Mouse (Mus musculus): Measurements from ENCODE around the gene Prkaca. TPM values are rescaled to one million over a fixed set of nuclear protein-coding genes. Genes with fewer than 3 reads are reported as not detected.
A peak's percentile ranks its signal among the peaks of the same experiment; 100 is the strongest.

Gene Prkaca
- polyA plus RNA-seq, 1 experiment from 2014 or later = 156 TPM

DNA sequence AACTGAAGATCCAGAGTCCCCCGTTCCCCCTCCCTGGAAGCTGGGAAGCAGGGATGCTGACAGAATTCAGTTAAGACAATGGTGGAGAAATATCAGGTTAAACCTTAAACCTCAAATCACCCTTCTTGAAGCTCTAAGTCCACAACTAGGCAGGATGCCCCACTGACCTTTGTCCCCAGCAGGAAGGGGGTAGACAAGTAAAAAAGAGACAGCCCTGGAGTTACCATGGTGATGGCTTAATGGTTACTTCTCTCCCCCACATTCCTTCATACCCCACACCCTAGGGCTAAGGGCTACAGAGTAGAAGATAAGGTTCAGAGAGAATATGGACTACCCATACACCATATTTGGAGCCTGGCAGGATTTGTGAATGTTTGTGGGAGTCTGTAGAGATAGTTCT, 50.8 kb downstream of the Prkaca start:
- Histone ChIP-seq H3K4me3 (no peak overlapping the region), H3K27ac (no peak overlapping the region), H3K9ac (no peak overlapping the region), H3K36me3 (no peaks in the 10 kb centered on the region), H3K27me3 (peaks cover 50% of the 10 kb centered on the region), H3K9me3 (no peaks in the 10 kb centered on the region), H3K4me1 (peaks cover 54% of the 10 kb centered on the region), H3K4me2 (peak overlapping the region; percentile 14)
- ATAC-seq (ENCODE audit: borderline replicate concordance, extremely low read depth, low FRiP score, low TSS enrichment) = no peak
- WGBS = 44% methylated on average over 1 of the region's 1 CpGs

DNA sequence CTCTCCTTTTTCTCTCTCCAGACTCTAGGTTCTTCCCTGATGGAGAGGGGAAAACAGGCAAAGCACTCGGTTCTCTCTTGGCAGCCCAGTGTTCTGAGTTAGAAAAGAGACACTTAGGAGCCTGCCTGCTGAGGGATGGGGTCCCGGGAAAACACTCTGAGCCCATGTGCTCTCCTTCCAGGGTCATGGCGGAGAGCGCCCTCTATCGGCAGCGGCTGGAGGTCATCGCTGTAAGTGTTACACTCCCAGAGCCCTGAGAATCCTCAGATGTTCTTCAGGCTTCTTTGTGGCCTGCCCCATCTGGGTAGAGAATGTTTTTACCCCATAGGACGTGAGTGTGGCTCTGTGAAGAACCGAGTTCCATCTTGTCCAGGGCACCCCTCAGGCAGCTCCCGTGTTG, 51.4 kb downstream of the Prkaca start:
- no peaks in the 10 kb centered on the region for H3K36me3 ChIP-seq
- H3K9me3 ChIP-seq = no peaks in the 10 kb centered on the region
- H3K27me3 ChIP-seq = peaks cover 50% of the 10 kb centered on the region
- H3K4me3 ChIP-seq = no peak overlapping the region
- H3K4me1 ChIP-seq = peaks cover 54% of the 10 kb centered on the region
- WGBS = 16% methylated on average over 10 of the region's 10 CpGs
- H3K9ac ChIP-seq = no peak overlapping the region
- H3K4me2 ChIP-seq = no peak overlapping the region
- H3K27ac ChIP-seq = no peak overlapping the region
- no peak for ATAC-seq (ENCODE audit: borderline replicate concordance, extremely low read depth, low FRiP score, low TSS enrichment)

DNA sequence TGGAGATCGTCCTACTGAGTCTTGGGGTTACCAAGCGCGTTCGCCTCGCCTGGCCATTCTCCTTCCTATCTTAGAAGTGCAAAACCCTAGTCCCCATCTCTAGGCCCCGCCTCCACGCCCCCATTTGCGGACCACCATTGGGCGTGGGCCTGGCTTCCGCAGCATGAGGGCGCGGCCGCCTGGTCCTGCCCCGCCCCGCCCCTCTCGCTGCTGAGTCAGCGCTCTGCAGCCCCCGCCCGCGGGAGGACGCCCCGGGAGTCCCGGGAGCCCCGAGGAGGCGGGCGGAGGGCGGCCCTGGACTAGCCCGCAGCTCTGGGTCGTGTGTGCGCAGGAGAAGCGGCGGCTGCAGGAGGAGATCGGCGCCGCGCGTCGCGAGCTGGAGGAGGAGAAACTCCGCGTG, 53.1 kb downstream of the Prkaca start:
- H3K4me3 ChIP-seq = peak overlapping the region; percentile 42
- H3K27ac ChIP-seq = no peak overlapping the region
- no peaks in the 10 kb centered on the region for H3K9me3 ChIP-seq
- peaks cover 45% of the 10 kb centered on the region for H3K4me1 ChIP-seq
- ATAC-seq (ENCODE audit: borderline replicate concordance, extremely low read depth, low FRiP score, low TSS enrichment) = peak; percentile 71; the same call in 1 of the 2 replicates
- H3K27me3 ChIP-seq = peaks cover 38% of the 10 kb centered on the region
- H3K4me2 ChIP-seq = peak overlapping the region; percentile 73
- H3K9ac ChIP-seq = peak overlapping the region; percentile 14
- WGBS = 2% methylated on average over 41 of the region's 41 CpGs
- H3K36me3 ChIP-seq = no peaks in the 10 kb centered on the region

DNA sequence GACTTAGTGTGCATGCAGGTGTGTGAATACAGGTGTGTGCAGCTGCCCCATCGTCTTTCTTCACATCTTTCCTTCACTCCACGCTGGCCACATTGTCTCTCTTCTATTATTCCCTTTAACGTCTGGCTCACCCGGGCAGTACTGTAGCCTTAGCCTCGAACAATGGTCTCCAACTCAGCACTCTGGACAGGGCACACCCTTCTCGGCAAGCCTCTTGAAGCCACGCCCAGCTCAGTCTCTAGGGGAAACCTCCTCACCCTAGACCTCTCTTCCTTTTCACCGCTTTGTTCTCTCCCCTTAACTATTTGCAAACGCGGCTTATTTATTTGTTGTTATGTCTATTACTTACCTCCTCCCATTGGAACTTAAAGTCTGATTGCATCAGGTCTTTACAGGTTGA, 54.7 kb downstream of the Prkaca start:
- no peak overlapping the region for H3K27ac ChIP-seq
- H3K9ac ChIP-seq = no peak overlapping the region
- peaks cover 25% of the 10 kb centered on the region for H3K27me3 ChIP-seq
- H3K4me3 ChIP-seq = no peak overlapping the region
- H3K36me3 ChIP-seq = no peaks in the 10 kb centered on the region
- 19% methylated on average over 10 of the region's 10 CpGs for WGBS
- ATAC-seq (ENCODE audit: borderline replicate concordance, extremely low read depth, low FRiP score, low TSS enrichment) = no peak
- H3K9me3 ChIP-seq = no peaks in the 10 kb centered on the region
- H3K4me2 ChIP-seq = no peak overlapping the region
- H3K4me1 ChIP-seq = peaks cover 30% of the 10 kb centered on the region

DNA sequence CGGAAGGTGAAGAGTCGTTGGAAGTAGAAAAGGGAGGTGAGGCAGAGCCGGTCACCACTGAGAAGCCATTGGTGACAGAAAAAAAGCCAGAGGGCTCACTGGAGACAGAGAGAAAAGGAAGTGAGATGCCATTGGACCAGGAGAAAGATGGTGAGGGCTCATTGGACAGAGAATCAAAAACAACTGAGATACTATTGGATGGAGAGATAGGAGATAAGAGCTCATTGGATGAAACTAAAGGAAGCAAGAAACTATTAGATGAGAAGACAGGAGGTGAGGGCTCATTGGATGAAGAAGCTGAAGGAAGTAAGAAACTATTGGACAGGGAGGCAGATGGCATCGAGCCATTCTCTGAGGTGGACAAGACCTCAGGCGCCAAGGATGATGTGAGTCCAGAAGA, 56.5 kb downstream of the Prkaca start:
- no peak overlapping the region for H3K9ac ChIP-seq
- H3K36me3 ChIP-seq = no peaks in the 10 kb centered on the region
- no peak overlapping the region for H3K27ac ChIP-seq
- peaks cover 25% of the 10 kb centered on the region for H3K27me3 ChIP-seq
- no peak overlapping the region for H3K4me3 ChIP-seq
- H3K4me2 ChIP-seq = no peak overlapping the region
- 80% methylated on average over 5 of the region's 5 CpGs for WGBS
- ATAC-seq (ENCODE audit: borderline replicate concordance, extremely low read depth, low FRiP score, low TSS enrichment) = no peak
- no peaks in the 10 kb centered on the region for H3K9me3 ChIP-seq
- peaks cover 13% of the 10 kb centered on the region for H3K4me1 ChIP-seq

DNA sequence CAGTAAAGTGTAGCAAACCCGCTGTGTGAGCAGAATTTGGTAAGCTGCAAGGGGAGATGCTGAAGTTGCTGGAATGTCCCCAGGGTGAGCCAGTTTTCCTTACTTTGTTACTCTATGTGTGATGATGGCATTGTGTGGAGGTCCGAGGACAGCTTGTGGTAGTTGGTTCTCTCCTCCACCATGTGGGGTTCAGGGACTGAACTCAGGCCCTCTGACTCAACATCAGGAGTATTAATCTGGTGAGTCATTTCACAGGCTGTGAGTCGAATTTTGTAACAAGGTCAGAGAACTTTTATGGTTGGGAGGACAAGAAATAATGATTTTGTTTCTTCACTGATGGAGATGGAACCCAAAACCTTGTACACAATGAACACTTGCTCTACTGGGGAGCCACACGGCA, 60.0 kb downstream of the Prkaca start:
- ATAC-seq (ENCODE audit: borderline replicate concordance, extremely low read depth, low FRiP score, low TSS enrichment) = no peak
- H3K9ac ChIP-seq = no peak overlapping the region
- no peaks in the 10 kb centered on the region for H3K36me3 ChIP-seq
- H3K27me3 ChIP-seq = 0 out of 2 replicates have a peak, but pooled peaks cover 3% of the 10 kb centered on the region
- H3K4me2 ChIP-seq = no peak overlapping the region
- no peak overlapping the region for H3K4me3 ChIP-seq
- H3K27ac ChIP-seq = no peak overlapping the region
- 68% methylated on average over 4 of the region's 4 CpGs for WGBS
- H3K9me3 ChIP-seq = no peaks in the 10 kb centered on the region
- no peaks in the 10 kb centered on the region for H3K4me1 ChIP-seq

DNA sequence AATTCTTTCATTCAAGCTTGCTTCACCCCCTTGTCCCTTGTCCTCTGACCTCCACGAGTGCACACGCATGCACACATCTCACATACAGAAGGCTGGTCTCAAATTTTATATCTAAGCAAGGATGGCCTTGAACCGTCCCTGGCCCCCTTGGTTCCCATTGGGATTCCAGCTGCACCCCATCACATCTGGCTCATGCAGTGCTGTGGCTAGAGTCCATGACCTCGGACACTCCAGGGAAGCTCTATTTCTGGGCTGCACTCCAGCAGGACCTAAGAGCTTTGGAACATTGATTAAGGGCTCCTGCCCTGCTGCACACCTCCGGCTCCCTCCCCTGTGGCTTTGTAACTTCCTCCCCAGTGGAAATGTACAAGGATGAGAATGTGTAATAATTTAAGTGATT, 65.2 kb downstream of the Prkaca start:
- Histone ChIP-seq H3K36me3 (no peaks in the 10 kb centered on the region), H3K4me1 (peaks cover 10% of the 10 kb centered on the region), H3K27ac (no peak overlapping the region), H3K9ac (no peak overlapping the region), H3K9me3 (no peaks in the 10 kb centered on the region), H3K27me3 (peaks cover 22% of the 10 kb centered on the region), H3K4me2 (no peak overlapping the region), H3K4me3 (no peak overlapping the region)
- ATAC-seq (ENCODE audit: borderline replicate concordance, extremely low read depth, low FRiP score, low TSS enrichment) = no peak
- 56% methylated on average over 5 of the region's 5 CpGs for WGBS

DNA sequence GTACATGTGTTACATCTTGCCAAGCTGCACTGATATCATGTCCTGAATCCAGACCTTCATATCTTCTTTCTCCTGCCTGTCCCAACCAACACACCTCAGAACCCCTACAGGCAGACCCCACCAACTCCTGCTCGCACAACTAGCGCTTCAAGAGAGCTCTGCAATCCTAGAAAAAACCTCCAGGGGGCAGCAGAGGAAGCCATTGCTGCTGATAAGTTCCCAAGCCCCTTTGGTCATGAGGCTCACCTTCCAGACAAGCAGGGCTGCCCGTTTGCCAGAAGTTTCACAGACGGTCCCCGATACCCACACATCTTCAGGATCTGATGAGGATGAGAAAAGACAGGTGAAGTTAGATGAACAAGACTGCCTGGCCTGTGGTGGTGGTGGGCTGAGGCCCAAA, 66.3 kb downstream of the Prkaca start:
- no peak overlapping the region for H3K4me2 ChIP-seq
- ATAC-seq (ENCODE audit: borderline replicate concordance, extremely low read depth, low FRiP score, low TSS enrichment) = peak; percentile 4; the same call in 1 of the 2 replicates
- 3% methylated on average over 5 of the region's 5 CpGs for WGBS

DNA sequence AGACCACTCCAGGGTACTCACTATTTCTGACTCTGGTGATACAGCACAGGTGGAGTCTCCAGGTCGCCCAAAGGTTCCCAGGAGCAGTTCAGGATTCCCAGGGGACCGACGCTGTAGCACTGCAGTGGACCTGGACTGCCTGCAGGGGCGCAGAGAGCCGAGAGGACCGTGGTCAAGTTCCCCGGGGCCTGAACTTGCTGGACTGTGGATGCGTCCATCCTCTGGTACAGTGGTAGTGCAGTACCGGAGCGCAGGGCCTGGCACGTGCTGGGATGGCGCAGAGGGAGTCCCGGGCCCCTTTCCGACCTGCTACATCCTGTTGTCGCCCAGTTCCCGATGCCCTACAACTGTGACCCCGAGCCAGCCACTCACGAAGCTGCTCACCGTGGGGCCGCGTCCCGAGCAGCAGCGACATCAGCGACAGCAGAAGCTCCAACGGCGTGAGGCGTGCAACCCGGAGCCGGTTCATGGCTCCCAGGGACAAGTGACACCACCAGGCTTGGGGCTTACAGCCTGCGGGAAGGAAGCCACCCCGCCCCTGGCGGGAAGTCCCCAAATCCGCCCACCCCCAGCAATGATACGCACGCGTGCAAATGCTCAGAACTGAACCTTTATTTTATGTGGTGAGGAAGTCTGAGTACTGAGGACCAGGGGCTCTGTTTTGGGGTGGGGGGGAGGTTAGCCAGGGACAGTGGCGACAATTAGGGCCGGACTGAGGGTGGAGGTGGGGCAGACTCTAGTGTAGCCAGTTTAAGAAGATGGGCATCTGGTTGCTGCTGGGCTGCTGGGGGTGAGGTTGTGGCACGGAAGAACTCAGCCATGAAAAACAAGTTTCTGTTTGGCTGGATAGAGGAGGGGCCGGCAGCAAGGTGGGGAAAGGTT, 69.5 kb downstream of the Prkaca start, which contains the start of gene Il27ra:
Gene Il27ra, minus strand, starts transcription at position 524 of the 882 bp plus-strand sequence.
- ATAC-seq (ENCODE audit: borderline replicate concordance, extremely low read depth, low FRiP score, low TSS enrichment) = peak; percentile 58; the same call in 1 of the 2 replicates
- no peak within 1 kb of the TSS for H3K27ac ChIP-seq
- H3K9ac ChIP-seq = peak within 1 kb of the TSS; percentile 33
- no peaks in the 10 kb centered on the region for H3K36me3 ChIP-seq
- 4% methylated on average over 40 of the region's 40 CpGs for WGBS
- peak within 1 kb of the TSS; percentile 39 for H3K4me3 ChIP-seq
- peaks cover 53% of the 10 kb centered on the region for H3K27me3 ChIP-seq
- peak within 1 kb of the TSS; percentile 76 for H3K4me2 ChIP-seq
- no peaks in the 10 kb centered on the region; the same call in 1 of the 2 replicates for H3K9me3 ChIP-seq
- H3K4me1 ChIP-seq = peaks cover 10% of the 10 kb centered on the region

More for the DNA sequence above, 66.3 kb downstream of the Prkaca start:
- H3K4me3 ChIP-seq = no peak overlapping the region
- H3K9ac ChIP-seq = no peak overlapping the region
- peaks cover 33% of the 10 kb centered on the region for H3K27me3 ChIP-seq
- H3K9me3 ChIP-seq = no peaks in the 10 kb centered on the region
- H3K4me1 ChIP-seq = peaks cover 10% of the 10 kb centered on the region
- no peak overlapping the region for H3K27ac ChIP-seq
- no peaks in the 10 kb centered on the region for H3K36me3 ChIP-seq

DNA sequence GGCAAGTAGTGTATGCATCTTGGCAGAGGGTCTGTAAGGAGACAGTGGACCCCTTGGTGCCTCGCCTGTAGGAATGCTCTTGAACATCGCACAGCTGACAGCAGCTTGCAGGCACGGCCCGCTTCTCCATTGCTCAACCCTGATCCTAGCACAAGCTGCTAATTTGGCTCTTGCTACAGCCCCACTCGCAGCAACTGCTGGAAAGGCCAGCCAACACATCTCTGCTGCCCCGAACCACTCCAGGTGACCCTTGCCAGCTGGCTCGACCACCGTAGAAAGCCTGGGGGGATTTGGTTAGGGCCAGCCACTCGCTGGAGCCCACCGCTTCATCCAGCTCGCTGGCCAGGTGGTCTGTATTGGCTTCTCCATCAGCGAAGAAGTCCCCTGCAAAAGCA, 70.2 kb downstream of the Prkaca start:
- no peak overlapping the region for H3K9ac ChIP-seq
- WGBS = 30% methylated on average over 12 of the region's 12 CpGs
- H3K4me1 ChIP-seq = peaks cover 10% of the 10 kb centered on the region
- peak overlapping the region; percentile 39; the same call in 1 of the 2 replicates for H3K4me3 ChIP-seq
- peak overlapping the region; percentile 76 for H3K4me2 ChIP-seq
- H3K9me3 ChIP-seq = no peaks in the 10 kb centered on the region; the same call in 1 of the 2 replicates
- no peaks in the 10 kb centered on the region for H3K36me3 ChIP-seq
- H3K27ac ChIP-seq = no peak overlapping the region
- peaks cover 53% of the 10 kb centered on the region for H3K27me3 ChIP-seq
- no peak; the same call in 1 of the 2 replicates for ATAC-seq (ENCODE audit: borderline replicate concordance, extremely low read depth, low FRiP score, low TSS enrichment)

DNA sequence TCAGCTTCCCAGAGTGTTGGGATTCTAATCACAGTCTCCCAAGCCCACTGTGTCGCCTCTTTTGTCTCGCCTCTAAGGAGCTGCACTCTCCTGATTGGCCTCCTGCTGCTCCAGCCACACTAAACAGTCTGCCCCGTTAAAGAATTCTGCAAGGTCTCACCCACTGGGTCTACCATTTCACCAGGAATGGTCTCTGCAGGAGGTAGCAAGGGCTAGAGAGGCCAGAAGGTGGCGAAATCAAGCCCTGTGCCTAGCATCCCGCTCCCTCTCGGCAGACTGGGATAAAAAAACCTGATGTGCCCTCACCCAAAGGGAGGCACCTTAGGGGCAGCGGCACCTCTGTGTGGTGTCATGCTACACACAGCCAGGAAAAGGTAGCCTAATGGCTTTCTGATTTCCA, 71.3 kb downstream of the Prkaca start:
- Histone ChIP-seq H3K4me1 (peaks cover 10% of the 10 kb centered on the region), H3K4me2 (no peak overlapping the region), H3K9ac (no peak overlapping the region), H3K27ac (no peak overlapping the region), H3K9me3 (no peaks in the 10 kb centered on the region; the same call in 1 of the 2 replicates), H3K4me3 (no peak overlapping the region), H3K27me3 (peaks cover 53% of the 10 kb centered on the region), H3K36me3 (no peaks in the 10 kb centered on the region)
- 7% methylated on average over 7 of the region's 7 CpGs for WGBS
- ATAC-seq (ENCODE audit: borderline replicate concordance, extremely low read depth, low FRiP score, low TSS enrichment) = no peak

DNA sequence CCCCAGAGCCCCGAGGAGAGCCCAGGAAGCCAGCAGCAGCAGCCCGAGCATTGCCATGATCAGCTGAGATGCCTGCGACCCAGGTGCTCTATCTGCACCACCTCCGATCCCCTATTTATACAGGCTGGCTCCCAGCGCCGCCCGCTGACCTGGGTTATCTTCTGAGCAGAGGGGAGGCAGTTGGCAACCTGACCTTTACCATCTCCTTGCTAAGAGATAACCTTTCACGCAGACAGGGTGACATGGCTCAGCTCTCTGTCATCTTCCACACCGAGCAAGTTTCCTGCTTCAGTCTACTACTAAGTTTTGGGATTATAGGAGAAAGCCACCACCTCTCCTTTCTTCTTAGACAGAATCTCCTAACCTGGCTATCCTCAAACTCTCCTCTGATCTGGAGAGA, 72.1 kb downstream of the Prkaca start, which contains the start of gene Rln3:
Gene Rln3, minus strand, starts transcription at position 101 of the 400 bp plus-strand sequence.
- H3K27ac ChIP-seq = no peak within 1 kb of the TSS
- H3K4me3 ChIP-seq = no peak within 1 kb of the TSS
- 0 out of 2 replicates have a peak within 1 kb of the TSS, but pooled peaks have one; percentile 16 for H3K4me2 ChIP-seq
- H3K9me3 ChIP-seq = no peaks in the 10 kb centered on the region; the same call in 1 of the 2 replicates
- H3K9ac ChIP-seq = no peak within 1 kb of the TSS
- no peak for ATAC-seq (ENCODE audit: borderline replicate concordance, extremely low read depth, low FRiP score, low TSS enrichment)
- H3K27me3 ChIP-seq = peaks cover 53% of the 10 kb centered on the region
- 5% methylated on average over 9 of the region's 9 CpGs for WGBS
- peaks cover 10% of the 10 kb centered on the region for H3K4me1 ChIP-seq
- H3K36me3 ChIP-seq = no peaks in the 10 kb centered on the region
